Mouse (Mus musculus): ENCODE results near the gene Smg6. TPM values are rescaled to one million over a fixed set of nuclear protein-coding genes. Genes with fewer than 3 reads are reported as not detected.

Smg6 gene
- polyA plus RNA-seq, 1 experiment from 2014 or later = 11.3 TPM

DNA sequence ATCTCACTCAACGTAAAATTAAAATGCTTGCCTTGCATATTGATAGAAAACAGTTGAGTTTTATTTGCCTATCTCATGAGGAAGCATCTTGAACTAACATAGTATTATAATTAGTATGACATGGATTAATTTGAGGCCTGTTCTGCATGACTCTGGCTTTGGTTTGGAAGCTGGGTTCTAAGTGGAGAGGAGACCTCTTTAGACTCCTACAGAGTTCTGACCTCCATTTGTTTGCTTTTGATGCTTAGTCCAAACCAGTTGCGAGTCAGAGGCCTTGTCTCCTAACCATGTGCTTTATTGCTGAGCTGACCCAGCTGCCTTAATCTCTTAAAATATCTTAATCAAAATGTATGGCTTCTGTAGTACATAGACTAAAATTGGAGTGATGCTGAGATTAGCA, 32.0 kb downstream of the Smg6 start:
- WGBS (ENCODE audit: insufficient replicate concordance) = 88% methylated on average over 2 of the region's 2 CpGs

GRCm38 (mm10) chr11:74959501-74959900, 33.9 kb downstream of the Smg6 start:
- ATAC-seq (replicated peaks; ENCODE audit: insufficient number of reproducible peaks, low FRiP score, low TSS enrichment) = no peak
- Histone ChIP-seq H3K9ac (ENCODE audit: low read depth, low read length) (no peak overlapping the region), H3K4me1 (ENCODE audit: control insufficient read depth, insufficient read depth, low read length) (peaks cover 5% of the 10 kb centered on the region; the same call in 1 of the 2 replicates), H3K4me2 (no peak overlapping the region), H3K36me3 (ENCODE audit: control insufficient read depth, insufficient read depth, low read length) (no peaks in the 10 kb centered on the region), H3K27ac (ENCODE audit: low read depth, low read length) (no peak overlapping the region), H3K9me3 (replicated peaks; ENCODE audit: control insufficient read depth, low read length) (no peaks in the 10 kb centered on the region), H3K4me3 (ENCODE audit: low read depth, low read length) (no peak overlapping the region), H3K27me3 (ENCODE audit: control insufficient read depth, insufficient read depth, low read length) (no peaks in the 10 kb centered on the region)
- WGBS (ENCODE audit: insufficient replicate concordance) = 91% methylated on average over 2 of the region's 2 CpGs

More for the DNA sequence above, 32.0 kb downstream of the Smg6 start:
- no peak for ATAC-seq (replicated peaks; ENCODE audit: insufficient number of reproducible peaks, low FRiP score, low TSS enrichment)
- no peaks in the 10 kb centered on the region for H3K36me3 ChIP-seq (ENCODE audit: control insufficient read depth, insufficient read depth, low read length)
- no peak overlapping the region for H3K4me3 ChIP-seq (ENCODE audit: low read depth, low read length)
- no peak overlapping the region for H3K9ac ChIP-seq (ENCODE audit: low read depth, low read length)
- peaks cover 5% of the 10 kb centered on the region; the same call in 1 of the 2 replicates for H3K4me1 ChIP-seq (ENCODE audit: control insufficient read depth, insufficient read depth, low read length)
- H3K9me3 ChIP-seq (replicated peaks; ENCODE audit: control insufficient read depth, low read length) = no peaks in the 10 kb centered on the region
- H3K27ac ChIP-seq (ENCODE audit: low read depth, low read length) = no peak overlapping the region
- no peaks in the 10 kb centered on the region for H3K27me3 ChIP-seq (ENCODE audit: control insufficient read depth, insufficient read depth, low read length)
- no peak overlapping the region for H3K4me2 ChIP-seq

DNA sequence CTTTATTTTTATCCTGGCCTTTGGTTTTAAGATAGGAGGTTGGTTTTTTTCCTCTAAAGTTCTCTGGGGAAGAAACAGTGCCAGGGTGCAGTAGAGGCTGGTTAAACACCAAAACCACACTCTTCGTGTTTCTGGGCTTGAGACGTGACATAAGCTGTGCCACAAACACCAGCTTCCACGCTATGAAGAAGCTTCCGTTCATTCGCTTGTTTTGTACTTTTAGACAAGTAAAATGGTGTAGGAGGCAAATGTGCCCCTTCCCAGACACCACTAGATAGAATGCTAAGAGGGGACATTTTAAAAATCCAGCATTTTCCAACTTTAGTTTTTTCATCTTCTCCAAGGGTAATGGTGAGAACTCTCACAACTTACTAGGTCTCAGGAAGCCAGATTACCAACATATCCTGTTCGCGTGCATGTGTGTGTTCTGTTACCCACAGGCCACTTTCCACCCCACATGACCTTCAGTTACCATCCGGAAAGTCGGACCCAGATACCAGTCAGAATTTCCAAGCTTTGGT, 34.5 kb downstream of the Smg6 start:
- ATAC-seq (replicated peaks; ENCODE audit: insufficient number of reproducible peaks, low FRiP score, low TSS enrichment) = no peak
- H3K9me3 ChIP-seq (replicated peaks; ENCODE audit: control insufficient read depth, low read length) = no peaks in the 10 kb centered on the region
- no peak overlapping the region for H3K4me2 ChIP-seq
- no peaks in the 10 kb centered on the region for H3K27me3 ChIP-seq (ENCODE audit: control insufficient read depth, insufficient read depth, low read length)
- peaks cover 5% of the 10 kb centered on the region; the same call in 1 of the 2 replicates for H3K4me1 ChIP-seq (ENCODE audit: control insufficient read depth, insufficient read depth, low read length)
- H3K9ac ChIP-seq (ENCODE audit: low read depth, low read length) = no peak overlapping the region
- no peak overlapping the region for H3K27ac ChIP-seq (ENCODE audit: low read depth, low read length)
- WGBS (ENCODE audit: insufficient replicate concordance) = 91% methylated on average over 9 of the region's 9 CpGs
- no peaks in the 10 kb centered on the region for H3K36me3 ChIP-seq (ENCODE audit: control insufficient read depth, insufficient read depth, low read length)
- no peak overlapping the region for H3K4me3 ChIP-seq (ENCODE audit: low read depth, low read length)

DNA sequence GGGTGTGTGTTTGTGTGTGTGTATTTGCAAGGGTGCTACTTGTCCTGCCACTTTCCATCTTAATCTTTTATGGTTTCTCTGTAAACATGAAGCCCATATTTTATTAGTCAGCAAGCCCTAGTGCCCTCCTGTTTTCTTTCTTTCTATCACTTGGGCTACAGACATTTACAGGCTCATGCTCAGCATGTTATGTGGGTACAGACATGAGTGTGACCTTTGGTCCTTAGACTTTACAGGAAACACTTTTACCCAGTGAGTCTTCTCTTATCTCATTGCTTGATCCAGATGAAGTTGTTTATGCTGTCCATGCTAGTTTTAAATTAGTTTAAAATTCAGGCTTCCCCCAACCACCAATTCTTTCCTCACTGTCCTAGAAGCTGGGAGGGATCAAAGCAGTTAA, 36.3 kb downstream of the Smg6 start:
- H3K9ac ChIP-seq (ENCODE audit: low read depth, low read length) = no peak overlapping the region
- H3K36me3 ChIP-seq (ENCODE audit: control insufficient read depth, insufficient read depth, low read length) = no peaks in the 10 kb centered on the region; the same call in 1 of the 2 replicates
- H3K27me3 ChIP-seq (ENCODE audit: control insufficient read depth, insufficient read depth, low read length) = no peaks in the 10 kb centered on the region
- H3K27ac ChIP-seq (ENCODE audit: low read depth, low read length) = no peak overlapping the region
- no peaks in the 10 kb centered on the region for H3K9me3 ChIP-seq (replicated peaks; ENCODE audit: control insufficient read depth, low read length)
- H3K4me2 ChIP-seq = no peak overlapping the region
- H3K4me1 ChIP-seq (ENCODE audit: control insufficient read depth, insufficient read depth, low read length) = peaks cover 5% of the 10 kb centered on the region; the same call in 1 of the 2 replicates
- no peak for ATAC-seq (replicated peaks; ENCODE audit: insufficient number of reproducible peaks, low FRiP score, low TSS enrichment)
- no peak overlapping the region for H3K4me3 ChIP-seq (ENCODE audit: low read depth, low read length)

DNA sequence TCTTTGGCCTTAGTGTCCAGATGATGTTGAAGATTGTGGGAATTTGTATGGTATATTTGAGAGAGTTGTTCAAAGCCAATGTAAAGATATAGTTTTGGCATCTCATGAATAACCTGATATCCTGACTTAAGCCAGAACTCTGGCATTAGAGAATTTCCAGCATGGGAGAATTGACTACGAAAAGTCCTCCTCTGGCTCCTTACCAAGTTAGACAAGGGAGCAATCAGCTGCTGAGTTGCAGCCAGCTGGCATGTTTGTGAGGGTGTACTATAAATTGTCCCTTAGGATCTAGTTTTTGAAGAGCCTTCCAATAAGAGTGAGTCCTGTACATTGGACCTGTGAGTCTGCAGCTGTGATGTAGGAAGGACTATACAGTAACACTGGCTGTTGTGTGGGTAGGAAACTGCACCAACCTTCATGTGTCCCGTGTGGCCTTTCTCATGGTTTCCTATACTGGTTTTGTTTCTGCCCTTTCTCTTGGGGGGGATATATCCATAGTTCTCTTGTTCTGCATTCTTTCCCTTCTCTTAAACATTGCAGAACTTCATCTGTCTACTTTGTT, 37.3 kb downstream of the Smg6 start:
- Histone ChIP-seq H3K27me3 (ENCODE audit: control insufficient read depth, insufficient read depth, low read length) (no peaks in the 10 kb centered on the region), H3K36me3 (ENCODE audit: control insufficient read depth, insufficient read depth, low read length) (no peaks in the 10 kb centered on the region; the same call in 1 of the 2 replicates), H3K9me3 (replicated peaks; ENCODE audit: control insufficient read depth, low read length) (no peaks in the 10 kb centered on the region), H3K4me2 (no peak overlapping the region), H3K9ac (ENCODE audit: low read depth, low read length) (no peak overlapping the region), H3K4me3 (ENCODE audit: low read depth, low read length) (no peak overlapping the region), H3K4me1 (ENCODE audit: control insufficient read depth, insufficient read depth, low read length) (peaks cover 5% of the 10 kb centered on the region; the same call in 1 of the 2 replicates), H3K27ac (ENCODE audit: low read depth, low read length) (no peak overlapping the region)
- WGBS (ENCODE audit: insufficient replicate concordance) = 80% methylated on average over 2 of the region's 2 CpGs
- no peak for ATAC-seq (replicated peaks; ENCODE audit: insufficient number of reproducible peaks, low FRiP score, low TSS enrichment)

GRCm38 (mm10) chr11:74965516-74965915, 39.9 kb downstream of the Smg6 start:
- WGBS (ENCODE audit: insufficient replicate concordance) = 96% methylated on average over 3 of the region's 3 CpGs
- ATAC-seq (replicated peaks; ENCODE audit: insufficient number of reproducible peaks, low FRiP score, low TSS enrichment) = no peak
- Histone ChIP-seq H3K9ac (ENCODE audit: low read depth, low read length) (no peak overlapping the region), H3K4me2 (no peak overlapping the region), H3K4me3 (ENCODE audit: low read depth, low read length) (no peak overlapping the region), H3K27me3 (ENCODE audit: control insufficient read depth, insufficient read depth, low read length) (no peaks in the 10 kb centered on the region), H3K27ac (ENCODE audit: low read depth, low read length) (no peak overlapping the region), H3K4me1 (ENCODE audit: control insufficient read depth, insufficient read depth, low read length) (no peaks in the 10 kb centered on the region), H3K36me3 (ENCODE audit: control insufficient read depth, insufficient read depth, low read length) (no peaks in the 10 kb centered on the region; the same call in 1 of the 2 replicates), H3K9me3 (replicated peaks; ENCODE audit: control insufficient read depth, low read length) (no peaks in the 10 kb centered on the region)

- Histone ChIP-seq H3K4me3 (ENCODE audit: low read depth, low read length) (no peak overlapping the region), H3K9ac (ENCODE audit: low read depth, low read length) (no peak overlapping the region), H3K4me2 (no peak overlapping the region), H3K4me1 (ENCODE audit: control insufficient read depth, insufficient read depth, low read length) (no peaks in the 10 kb centered on the region), H3K36me3 (ENCODE audit: control insufficient read depth, insufficient read depth, low read length) (peaks cover 4% of the 10 kb centered on the region), H3K27ac (ENCODE audit: low read depth, low read length) (no peak overlapping the region), H3K9me3 (replicated peaks; ENCODE audit: control insufficient read depth, low read length) (no peaks in the 10 kb centered on the region), H3K27me3 (ENCODE audit: control insufficient read depth, insufficient read depth, low read length) (no peaks in the 10 kb centered on the region)
- WGBS (ENCODE audit: insufficient replicate concordance) = 74% methylated on average over 7 of the region's 7 CpGs
- ATAC-seq (replicated peaks; ENCODE audit: insufficient number of reproducible peaks, low FRiP score, low TSS enrichment) = no peak
Measured at GRCm38 (mm10) chr11:74973290-74974157, 47.9 kb downstream of the Smg6 start.

DNA sequence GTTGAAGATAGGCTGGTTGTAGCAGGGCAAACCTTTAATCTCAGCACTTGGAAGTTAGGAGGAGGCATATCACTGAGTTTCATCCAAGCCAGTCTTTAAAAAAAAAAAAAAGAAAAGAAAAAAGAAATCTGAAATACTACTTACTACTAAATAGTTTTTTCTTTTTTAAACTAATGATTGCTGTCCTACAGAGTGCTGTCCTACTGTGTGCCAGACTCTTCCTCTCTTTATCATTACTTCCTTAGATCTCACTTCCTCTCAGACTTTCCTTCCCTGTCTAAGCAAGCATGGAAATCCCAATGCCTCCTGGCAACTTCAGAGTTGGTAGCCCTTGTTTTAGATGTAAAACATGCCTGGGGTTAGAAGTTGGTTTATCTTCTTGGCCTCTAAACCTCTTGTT, 49.0 kb downstream of the Smg6 start:
- Histone ChIP-seq H3K9me3 (replicated peaks; ENCODE audit: control insufficient read depth, low read length) (no peaks in the 10 kb centered on the region), H3K4me1 (ENCODE audit: control insufficient read depth, insufficient read depth, low read length) (no peaks in the 10 kb centered on the region), H3K27me3 (ENCODE audit: control insufficient read depth, insufficient read depth, low read length) (no peaks in the 10 kb centered on the region), H3K4me3 (ENCODE audit: low read depth, low read length) (no peak overlapping the region), H3K4me2 (no peak overlapping the region), H3K9ac (ENCODE audit: low read depth, low read length) (no peak overlapping the region), H3K27ac (ENCODE audit: low read depth, low read length) (no peak overlapping the region), H3K36me3 (ENCODE audit: control insufficient read depth, insufficient read depth, low read length) (peaks cover 4% of the 10 kb centered on the region)
- ATAC-seq (replicated peaks; ENCODE audit: insufficient number of reproducible peaks, low FRiP score, low TSS enrichment) = no peak

All from heart, embryonic 11.5 days (tissue).